Mouse (Mus musculus) bone marrow, adult 2 months (tissue): ENCODE measurements around the gene Cwc22. TPM values are rescaled to one million over a fixed set of nuclear protein-coding genes. Genes with fewer than 3 reads are reported as not detected.

Source experiments
- H3K27ac ChIP-seq: fragments of 200-500 bp; 2 replicates; pipeline ENCODE4 v1.5.1; 2012; ENCODE audit warnings: low read depth, mild to moderate bottlenecking, control low read depth, inconsistent platforms, low read length; ENCODE audit not compliant: control insufficient read depth, poor library complexity, insufficient read depth
- H3K4me1 ChIP-seq: fragments of 200-500 bp; 2 replicates; pipeline ENCODE4 v1.6.1; 2011; ENCODE audit warnings: low read length; ENCODE audit not compliant: control insufficient read depth, insufficient read depth
- H3K4me3 ChIP-seq: fragments of 200-500 bp; replicated peaks from 2 replicates; pipeline ENCODE3; 2011; ENCODE audit warnings: mild to moderate bottlenecking, low read depth, low read length, control low read depth; ENCODE audit not compliant: control insufficient read depth
- CTCF ChIP-seq: fragments of 200-500 bp; IDR thresholded peaks from 2 replicates; pipeline ENCODE4 v1.5.1; 2011; ENCODE audit warnings: low read length, control low read depth; ENCODE audit not compliant: control insufficient read depth, insufficient read depth
- POLR2A ChIP-seq: fragments of 200-500 bp; IDR thresholded peaks from 2 replicates; pipeline ENCODE4 v1.6.1; 2011; ENCODE audit warnings: low read depth, mild to moderate bottlenecking, control low read depth, low read length, borderline replicate concordance; ENCODE audit not compliant: control insufficient read depth
- WGBS: fragments of 180-500 bp; shearing (Covaris S2); methylation state at CpG from one replicate; pipeline ENCODE4 v1.1.7; 2018; 5-methylcytosine and 5-hydroxymethylcytosine counted together
- polyA plus RNA-seq: library from polyadenylated mRNA; stranded (reverse); fragments of >200 nt; gene quantifications from 2 replicates; pipeline ENCODE4 v1.2.4, GENCODE M21; 2011; ENCODE audit warnings: low replicate concordance; ENCODE audit not compliant: missing spikeins, insufficient read depth, insufficient read length

The Cwc22 gene
- polyA plus RNA-seq, 1 experiment, result 14.5 TPM

DNA sequence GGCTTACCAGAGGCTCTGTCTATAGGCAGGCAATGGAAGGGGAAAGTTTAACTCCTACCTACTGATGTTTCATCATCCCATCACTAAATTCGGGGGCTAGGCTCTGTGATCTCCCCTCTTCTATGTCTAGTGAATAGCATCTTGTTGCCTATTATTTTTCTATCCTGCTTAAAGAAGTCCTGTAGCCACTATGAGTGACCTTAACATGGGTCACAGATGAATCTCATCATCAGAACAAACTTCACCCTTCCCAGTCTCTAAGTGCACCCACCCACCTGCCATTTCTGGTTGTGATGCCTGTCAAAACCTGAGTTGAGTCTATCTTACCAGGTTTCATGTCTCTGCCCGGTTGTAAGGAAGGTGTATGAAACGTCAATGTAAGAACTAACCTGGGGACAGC is 14.5 kb upstream of the Cwc22 start:
- H3K27ac ChIP-seq, result no peak overlapping the region
- H3K4me1 ChIP-seq, result no peaks in the 10 kb centered on the region
- WGBS, result 64% methylated on average over 3 of the region's 3 CpGs
- H3K4me3 ChIP-seq, result no peak overlapping the region
- no peak for TF ChIP-seq POLR2A
- TF ChIP-seq CTCF, result no peak

DNA sequence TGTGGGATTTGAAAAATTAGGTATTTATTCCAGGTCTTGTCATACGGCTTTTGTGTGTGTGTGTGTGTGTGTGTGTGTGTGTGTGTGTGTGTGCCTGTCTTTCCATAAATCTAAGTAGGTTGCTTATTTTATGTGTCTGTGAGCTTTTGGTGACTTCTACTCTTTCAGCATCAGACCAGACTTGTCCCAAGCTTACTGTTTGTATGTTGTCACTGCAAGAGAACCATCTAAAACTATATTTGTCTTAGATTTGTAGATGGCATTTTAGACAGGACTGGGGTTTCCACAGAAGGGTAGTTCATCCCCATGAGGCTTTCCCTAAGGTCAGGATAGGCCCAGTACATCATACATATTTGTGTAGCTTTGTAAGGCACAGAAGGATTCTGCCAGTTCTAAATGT is 13.2 kb upstream of the Cwc22 start:
- 86% methylated on average over 1 of the region's 1 CpGs for WGBS
- TF ChIP-seq CTCF (no peak), POLR2A (no peak)
- H3K27ac ChIP-seq, result no peak overlapping the region
- H3K4me3 ChIP-seq, result no peak overlapping the region
- H3K4me1 ChIP-seq, result no peaks in the 10 kb centered on the region

DNA sequence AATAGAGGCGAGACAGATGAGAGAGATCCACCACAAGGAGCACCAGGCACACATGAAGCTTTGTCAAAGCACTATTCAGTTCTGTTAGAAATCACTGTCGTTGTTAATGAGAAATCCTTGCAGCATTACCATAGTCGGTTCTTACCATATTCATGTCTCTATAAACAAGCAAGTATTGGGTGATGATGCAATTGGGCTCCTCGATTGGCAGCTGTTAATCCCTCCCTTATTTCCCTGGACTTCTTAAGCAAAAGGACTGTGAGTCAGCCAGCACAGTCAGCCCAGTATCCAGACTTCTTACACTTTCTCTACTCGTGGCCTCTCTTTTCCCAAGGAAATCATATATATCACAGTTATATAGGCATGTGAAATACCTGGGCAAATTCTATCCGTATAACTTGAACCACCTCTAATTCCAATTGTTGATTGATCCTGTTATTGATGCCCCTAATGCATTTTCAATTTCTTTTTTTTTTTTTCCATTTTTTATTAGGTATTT is 5.3 kb upstream of the Cwc22 start:
- Histone ChIP-seq H3K4me3 (no peak overlapping the region), H3K4me1 (no peaks in the 10 kb centered on the region), H3K27ac (no peak overlapping the region)
- WGBS, result 79% methylated on average over 6 of the region's 6 CpGs
- TF ChIP-seq CTCF, result no peak
- TF ChIP-seq POLR2A, result no peak

DNA sequence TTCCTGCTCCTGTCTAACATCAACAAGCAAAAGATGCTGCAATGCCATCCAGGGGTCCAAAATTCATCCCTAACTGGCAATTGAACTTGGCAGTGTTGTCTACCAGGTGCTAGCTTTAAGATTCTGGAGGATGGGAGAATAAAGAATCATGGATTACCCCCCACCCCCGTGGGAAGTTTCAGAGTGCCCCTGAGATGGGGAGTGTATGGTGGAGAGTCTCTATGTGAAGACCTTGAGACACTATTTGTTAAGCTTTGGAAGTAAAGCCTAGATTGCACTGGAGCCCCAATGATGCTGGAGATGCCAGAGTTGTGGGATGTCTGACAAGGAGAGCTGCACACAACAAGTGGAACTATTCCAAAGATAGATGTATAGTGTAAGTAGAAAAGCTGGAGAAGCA is 3.9 kb upstream of the Cwc22 start:
- Histone ChIP-seq H3K4me1 (no peaks in the 10 kb centered on the region), H3K27ac (no peak overlapping the region), H3K4me3 (no peak overlapping the region)
- whole genome bisulfite sequencing, result 51% methylated on average over 1 of the region's 1 CpGs
- no peak for TF ChIP-seq POLR2A
- TF ChIP-seq CTCF, result no peak

DNA sequence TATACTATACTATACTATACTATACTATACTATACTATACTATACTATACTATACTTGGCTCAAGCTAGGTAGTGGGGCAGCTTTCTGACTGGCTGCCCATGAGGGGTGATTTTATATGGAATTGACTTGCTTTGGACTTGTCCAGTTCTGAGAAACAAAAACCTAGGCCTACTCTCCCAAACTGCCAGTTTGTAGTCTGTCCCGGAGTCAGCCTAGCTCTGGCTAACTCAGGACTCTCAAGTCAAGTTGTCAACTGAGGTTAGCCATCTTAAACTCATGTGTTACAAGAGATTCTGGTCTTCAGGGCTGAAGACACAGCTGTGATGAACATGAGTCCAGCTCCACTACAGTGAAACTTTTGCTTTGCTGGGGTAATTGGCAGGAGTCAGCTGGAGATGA is 3.3 kb upstream of the Cwc22 start:
- TF ChIP-seq CTCF (no peak), POLR2A (no peak)
- H3K4me1 ChIP-seq, result no peaks in the 10 kb centered on the region
- no peak overlapping the region for H3K27ac ChIP-seq
- 73% methylated on average over 1 of the region's 1 CpGs for WGBS
- H3K4me3 ChIP-seq, result no peak overlapping the region

DNA sequence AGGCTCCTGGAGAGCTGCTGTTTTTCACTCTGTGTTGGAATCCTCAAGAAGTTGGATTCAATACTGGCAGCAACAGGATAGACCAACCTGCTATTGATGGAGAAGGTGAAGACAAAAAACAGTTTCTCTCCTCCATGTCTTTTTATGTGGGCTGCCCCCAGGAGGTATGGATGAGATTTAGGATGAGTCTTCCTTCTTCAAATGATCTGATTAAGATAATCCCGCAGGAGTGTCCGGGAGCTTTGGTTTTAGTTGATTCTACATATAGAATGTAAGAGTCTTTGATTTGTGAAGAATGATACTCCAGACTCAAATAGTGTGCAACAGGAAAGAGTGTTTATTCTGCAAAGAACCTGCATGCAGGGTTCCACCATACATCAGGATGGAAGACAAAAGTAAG is 2.7 kb upstream of the Cwc22 start:
- Histone ChIP-seq H3K4me3 (no peak overlapping the region), H3K27ac (no peak overlapping the region), H3K4me1 (no peaks in the 10 kb centered on the region)
- 76% methylated on average over 2 of the region's 2 CpGs for WGBS
- no peak for TF ChIP-seq CTCF
- TF ChIP-seq POLR2A, result no peak

DNA sequence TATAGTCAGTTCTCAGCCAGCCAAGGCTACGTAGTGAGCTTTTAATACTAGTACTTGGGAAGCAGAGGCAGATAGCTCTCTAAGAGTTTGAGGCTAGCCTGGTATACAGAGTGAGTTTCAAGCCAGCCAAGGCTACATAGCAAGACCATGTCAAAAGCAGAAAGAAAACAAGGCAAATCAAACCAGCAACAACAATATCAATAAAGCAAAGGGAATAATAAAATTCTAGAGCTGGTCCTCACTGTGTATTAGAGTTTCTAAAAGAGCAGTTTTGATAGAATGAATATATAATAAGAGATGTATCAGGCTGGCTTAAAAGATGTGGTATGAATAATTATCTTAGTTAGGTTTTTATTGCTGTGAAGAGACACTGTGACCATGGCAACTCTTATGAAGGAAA is 2.0 kb upstream of the Cwc22 start:
- Histone ChIP-seq H3K4me1 (no peaks in the 10 kb centered on the region), H3K27ac (no peak overlapping the region), H3K4me3 (no peak overlapping the region)
- TF ChIP-seq POLR2A (no peak), CTCF (no peak)
- WGBS, result 80% methylated on average over 1 of the region's 1 CpGs

DNA sequence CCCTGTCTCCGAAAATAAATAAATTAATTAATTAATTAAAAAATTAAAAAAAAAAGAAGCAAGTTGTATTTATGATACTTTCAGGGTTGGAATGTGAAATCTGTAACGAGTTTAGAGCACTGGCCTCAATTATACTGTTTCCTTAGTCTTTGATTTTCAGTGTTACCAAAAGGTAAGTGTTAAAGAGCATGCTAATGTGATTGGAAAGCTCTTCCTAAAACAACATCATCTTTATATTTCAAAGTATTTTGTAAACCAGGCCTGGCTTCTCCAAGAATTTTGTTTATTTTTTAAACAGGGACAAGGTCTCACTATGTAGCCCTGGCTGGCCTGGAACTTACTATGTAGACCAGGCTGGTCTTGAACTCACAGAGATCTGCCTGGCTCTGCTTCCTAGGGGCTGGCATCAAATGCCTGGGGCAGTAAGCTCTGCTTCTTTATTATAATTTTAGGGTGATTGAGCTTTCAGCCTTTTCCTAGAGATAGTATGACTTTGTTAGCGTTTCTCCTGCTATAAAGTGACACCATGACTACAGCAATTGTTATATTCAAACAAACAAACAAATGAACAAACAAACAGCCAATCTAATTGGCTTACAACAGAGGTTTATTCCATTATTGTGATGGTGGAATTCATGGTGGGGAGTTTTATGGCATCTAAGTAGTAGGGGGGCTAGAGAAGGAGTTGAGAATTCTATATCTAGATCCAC is 1.1 kb upstream of the Cwc22 start:
- no peak overlapping the region for H3K27ac ChIP-seq
- TF ChIP-seq CTCF (no peak), POLR2A (no peak)
- H3K4me1 ChIP-seq, result no peaks in the 10 kb centered on the region
- no peak overlapping the region for H3K4me3 ChIP-seq
- WGBS, result 62% methylated on average over 3 of the region's 3 CpGs

DNA sequence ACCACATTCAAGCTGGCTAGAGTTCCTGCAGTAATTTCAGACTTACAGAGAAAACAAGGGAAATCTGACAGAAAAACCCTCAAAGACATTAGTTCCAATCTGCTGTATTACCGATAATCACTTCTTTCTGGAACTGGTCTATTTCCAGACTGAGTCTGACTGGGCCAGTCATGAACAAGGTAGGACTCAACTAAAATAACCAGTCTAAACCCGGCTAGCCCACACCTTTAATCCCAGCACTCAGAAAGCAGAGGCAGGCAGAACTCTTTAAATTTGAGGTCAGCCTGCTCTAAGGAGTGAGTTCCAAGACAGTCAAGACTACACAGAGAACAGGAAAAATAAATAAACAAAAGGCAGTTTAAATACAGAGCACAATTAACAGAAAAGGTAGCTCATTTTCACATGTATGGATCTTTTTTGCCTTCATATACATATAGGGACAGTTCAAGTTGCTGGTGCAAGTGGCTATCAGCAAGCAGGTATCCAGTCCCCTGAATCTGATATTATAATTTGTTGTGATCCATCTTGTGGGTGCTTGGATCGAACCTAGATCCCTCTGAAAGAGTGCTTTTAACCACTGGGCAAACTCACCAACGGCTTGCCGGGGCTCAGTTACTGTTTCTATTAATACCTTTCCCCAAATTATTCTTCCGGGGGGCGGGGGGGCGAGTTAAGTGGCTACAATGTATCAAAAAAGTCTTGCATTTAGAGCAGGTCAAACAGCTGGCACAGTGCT is 1.1 kb downstream of the Cwc22 start:
- H3K27ac ChIP-seq, result no peak overlapping the region
- no peak for TF ChIP-seq POLR2A
- no peak for TF ChIP-seq CTCF
- H3K4me1 ChIP-seq, result no peaks in the 10 kb centered on the region
- WGBS, result 30% methylated on average over 8 of the region's 8 CpGs
- peak overlapping the region; percentile 96 for H3K4me3 ChIP-seq

DNA sequence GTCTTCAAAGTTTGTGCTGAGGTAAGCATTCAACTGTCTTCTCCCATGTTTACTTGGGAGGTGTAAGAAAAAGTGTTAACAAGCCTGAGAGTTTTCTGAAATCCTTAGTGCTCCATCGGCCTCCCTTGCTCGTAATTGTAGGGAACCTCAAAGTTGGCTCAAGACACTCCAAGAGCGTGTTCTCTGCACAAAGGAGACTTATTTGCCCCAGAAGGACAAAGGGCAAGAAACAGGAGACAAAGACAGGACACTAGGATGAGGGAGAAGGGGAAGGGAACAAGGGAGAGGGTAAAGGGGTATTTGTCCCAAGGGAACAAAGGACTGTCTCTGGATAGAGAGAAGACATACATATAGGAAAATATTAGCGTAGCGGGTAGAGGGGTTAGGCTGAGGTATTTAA is 1.9 kb downstream of the Cwc22 start:
- H3K4me3 ChIP-seq, result no peak overlapping the region

More for the DNA sequence above, 1.9 kb downstream of the Cwc22 start:
- TF ChIP-seq POLR2A (no peak), CTCF (no peak)
- WGBS, result 97% methylated on average over 5 of the region's 5 CpGs
- H3K4me1 ChIP-seq, result no peaks in the 10 kb centered on the region
- H3K27ac ChIP-seq, result no peak overlapping the region
